Mouse (Mus musculus) MEL (cell line): ENCODE measurements at regions not wholly inside any gene's neighbourhood (a gene's known extent, or its start where the extent isn't known, plus 50 kb on each side); places are given as distances from the start of the nearest gene placed in this dataset.

Experiments
- DNase-seq: peaks from one replicate; pipeline ENCODE4 v3.0.0; 2011; ENCODE audit warnings: low read depth, low spot score
- H3K27ac ChIP-seq: 2 replicates; pipeline ENCODE4 v1.5.1; 2012; ENCODE audit warnings: low read depth, mild to moderate bottlenecking, control low read depth, low read length, moderate library complexity; ENCODE audit not compliant: control insufficient read depth
- H3K27me3 ChIP-seq, 2 experiments: fragments of 150-350 bp in 1 of 2; sonication (generic) in 1 of 2; 2 replicates each; pipeline ENCODE4 v1.6.1; 2012; ENCODE audit warnings: low read length in 2 of 2, mild to moderate bottlenecking in 2 of 2, improper control_type of control experiment in 1 of 2, moderate library complexity in 1 of 2; ENCODE audit not compliant: insufficient read depth in 2 of 2, control insufficient read depth in 1 of 2
- H3K36me3 ChIP-seq, 2 experiments: 2 replicates each; pipeline ENCODE4 v1.6.1; 2012 to 2014; ENCODE audit warnings: low read length in 2 of 2, improper control_type of control experiment in 1 of 2, inconsistent platforms in 1 of 2, mild to moderate bottlenecking in 1 of 2; ENCODE audit not compliant: insufficient read depth in 2 of 2, control insufficient read depth in 1 of 2
- H3K4me1 ChIP-seq, 2 experiments: fragments of 150-350 bp in 1 of 2; sonication (generic) in 1 of 2; 2 replicates each; pipeline ENCODE4 v1.6.1; 2012; ENCODE audit warnings: low read length in 2 of 2, improper control_type of control experiment in 1 of 2, mild to moderate bottlenecking in 1 of 2; ENCODE audit not compliant: insufficient read depth in 2 of 2, control insufficient read depth in 1 of 2
- H3K4me3 ChIP-seq, 2 experiments: fragments of 150-350 bp in 1 of 2; sonication (generic) in 1 of 2; 2 replicates each; pipeline ENCODE4 v1.5.1; 2012; ENCODE audit warnings: low read depth in 2 of 2, low read length in 2 of 2, mild to moderate bottlenecking in 2 of 2, moderate library complexity in 2 of 2, control low read depth in 1 of 2, improper control_type of control experiment in 1 of 2; ENCODE audit not compliant: control insufficient read depth in 1 of 2, insufficient read depth in 1 of 2
- H3K79me2 ChIP-seq: 2 replicates; pipeline ENCODE4 v1.6.1; 2012; ENCODE audit warnings: mild to moderate bottlenecking, low read length, moderate library complexity; ENCODE audit not compliant: control insufficient read depth, poor library complexity, insufficient read depth
- H3K9ac ChIP-seq: 2 replicates; pipeline ENCODE4 v1.6.1; 2012; ENCODE audit warnings: low read depth, mild to moderate bottlenecking, control low read depth, low read length, moderate library complexity; ENCODE audit not compliant: control insufficient read depth, poor library complexity, severe bottlenecking
- H3K9me3 ChIP-seq: fragments of 150-350 bp; sonication (generic); replicated peaks from 2 replicates; pipeline ENCODE4 v1.6.1; 2012; ENCODE audit warnings: mild to moderate bottlenecking, low read length, improper control_type of control experiment, moderate library complexity; ENCODE audit not compliant: insufficient read depth
- CHD1 ChIP-seq: IDR thresholded peaks from 2 replicates; pipeline ENCODE4 v1.6.1; 2012; ENCODE audit warnings: low read depth, mild to moderate bottlenecking, inconsistent platforms, low read length, improper control_type of control experiment
- CHD2 ChIP-seq: IDR thresholded peaks from 2 replicates; pipeline ENCODE4 v1.6.1; 2011; ENCODE audit warnings: low read length, improper control_type of control experiment
- EP300 ChIP-seq, 2 experiments: IDR thresholded peaks; 2 replicates each; pipeline ENCODE4 v1.6.1; 2011; ENCODE audit warnings: improper control_type of control experiment in 2 of 2, low read length in 2 of 2, low read depth in 1 of 2, mild to moderate bottlenecking in 1 of 2
- MAFK ChIP-seq: IDR thresholded peaks from 2 replicates; pipeline ENCODE4 v1.6.1; 2011; ENCODE audit warnings: low read depth, mild to moderate bottlenecking, low read length, improper control_type of control experiment, borderline replicate concordance
- MYB ChIP-seq: IDR thresholded peaks from 2 replicates; pipeline ENCODE4 v1.6.1; 2011; ENCODE audit warnings: mild to moderate bottlenecking, low read depth, low read length, improper control_type of control experiment
- MYC ChIP-seq: IDR thresholded peaks from 2 replicates; pipeline ENCODE4 v1.6.1; 2011; ENCODE audit warnings: low read depth, mild to moderate bottlenecking, low read length, improper control_type of control experiment, moderate library complexity
- NELFE ChIP-seq: IDR thresholded peaks from 2 replicates; pipeline ENCODE4 v1.6.1; 2011; ENCODE audit warnings: low read depth, low read length, improper control_type of control experiment
- NRF1 ChIP-seq: IDR thresholded peaks from 2 replicates; pipeline ENCODE4 v1.6.1; 2014; ENCODE audit warnings: low read depth, mild to moderate bottlenecking, inconsistent platforms, low read length, improper control_type of control experiment, moderate library complexity; ENCODE audit not compliant: poor library complexity, insufficient read depth, severe bottlenecking
- POLR2A ChIP-seq, 2 experiments: IDR thresholded peaks; 2 replicates each; pipeline ENCODE4 v1.6.1; 2011 to 2012; ENCODE audit warnings: low read length in 2 of 2, mild to moderate bottlenecking in 2 of 2, control low read depth in 1 of 2, improper control_type of control experiment in 1 of 2, low read depth in 1 of 2, moderate library complexity in 1 of 2; ENCODE audit not compliant: control insufficient read depth in 1 of 2, insufficient read depth in 1 of 2, poor library complexity in 1 of 2
- POLR2AphosphoS2 ChIP-seq: IDR thresholded peaks from 2 replicates; pipeline ENCODE4 v1.6.1; 2011; ENCODE audit warnings: low read length, improper control_type of control experiment
- POLR2AphosphoS5 ChIP-seq: IDR thresholded peaks from 2 replicates; pipeline ENCODE4 v1.6.1; 2012; ENCODE audit warnings: low read depth, borderline replicate concordance, mild to moderate bottlenecking, inconsistent platforms, low read length, moderate library complexity, mixed read lengths
- RAD21 ChIP-seq: IDR thresholded peaks from 2 replicates; pipeline ENCODE4 v1.6.1; 2011; ENCODE audit warnings: mild to moderate bottlenecking, low read depth, low read length, improper control_type of control experiment
- SIN3A ChIP-seq: IDR thresholded peaks from 2 replicates; pipeline ENCODE4 v1.6.1; 2012; ENCODE audit warnings: low read length, improper control_type of control experiment, inconsistent platforms
- TCF12 ChIP-seq: IDR thresholded peaks from 2 replicates; pipeline ENCODE4 v1.6.1; 2014; ENCODE audit warnings: low read depth, mild to moderate bottlenecking, inconsistent platforms, low read length, improper control_type of control experiment, moderate library complexity
- USF2 ChIP-seq, 2 experiments: IDR thresholded peaks; 2 replicates each; pipeline ENCODE4 v1.6.1; 2011 to 2012; ENCODE audit warnings: improper control_type of control experiment in 2 of 2, low read length in 2 of 2, borderline replicate concordance in 1 of 2, inconsistent platforms in 1 of 2, low read depth in 1 of 2, mild to moderate bottlenecking in 1 of 2; ENCODE audit not compliant: insufficient read depth in 1 of 2
- ZC3H11A ChIP-seq: IDR thresholded peaks from 2 replicates; pipeline ENCODE4 v1.6.1; 2012; ENCODE audit warnings: low read depth, mild to moderate bottlenecking, inconsistent platforms, low read length, improper control_type of control experiment
- ZKSCAN1 ChIP-seq: IDR thresholded peaks from 2 replicates; pipeline ENCODE4 v1.6.1; 2012; ENCODE audit warnings: low read depth, mild to moderate bottlenecking, inconsistent platforms, low read length, improper control_type of control experiment, moderate library complexity
- ZMIZ1 ChIP-seq: IDR thresholded peaks from 2 replicates; pipeline ENCODE4 v1.6.1; 2012; ENCODE audit warnings: low read depth, mild to moderate bottlenecking, inconsistent platforms, low read length, improper control_type of control experiment, moderate library complexity

GRCm38 (mm10) chr1:154150167-154150851 lies 50.7 kb upstream of the Zfp648 start:
- H3K36me3 ChIP-seq = no peaks in the 10 kb centered on the region
- H3K9ac ChIP-seq = no peak overlapping the region
- no peaks in the 10 kb centered on the region for H3K9me3 ChIP-seq
- no peak for DNase-seq
- no peak for TF ChIP-seq MAFK
- TF ChIP-seq SIN3A = no peak
- no peak for TF ChIP-seq POLR2A (IDR thresholded peaks at IDR 0.05; ENCODE audit: control insufficient read depth in 1 of 2, insufficient read depth in 1 of 2, low read depth in 1 of 2, low read length in 2 of 2, poor library complexity in 1 of 2)
- TF ChIP-seq CHD1 = no peak
- TF ChIP-seq USF2 (IDR thresholded peaks at IDR 0.05; ENCODE audit: borderline replicate concordance in 1 of 2, insufficient read depth in 1 of 2, low read depth in 1 of 2, low read length in 2 of 2) = no peak
- no peak for TF ChIP-seq POLR2AphosphoS5
- TF ChIP-seq POLR2AphosphoS2 = no peak
- no peak for TF ChIP-seq RAD21
- TF ChIP-seq NRF1 = no peak
- no peak for TF ChIP-seq NELFE
- no peak for TF ChIP-seq EP300 (IDR thresholded peaks at IDR 0.05; ENCODE audit: low read depth in 1 of 2, low read length in 2 of 2)
- TF ChIP-seq ZKSCAN1 = no peak
- TF ChIP-seq ZMIZ1 = no peak
- TF ChIP-seq MYC = no peak
- no peak for TF ChIP-seq ZC3H11A
- TF ChIP-seq MYB = no peak
- TF ChIP-seq CHD2 = no peak
- no peak for TF ChIP-seq TCF12
- H3K27me3 ChIP-seq = no peaks in the 10 kb centered on the region
- H3K4me1 ChIP-seq = no peaks in the 10 kb centered on the region
- no peaks in the 10 kb centered on the region for H3K79me2 ChIP-seq
- H3K27ac ChIP-seq = no peak overlapping the region
- H3K4me3 ChIP-seq = no peak overlapping the region
